ENCODE assay signal across 12 mouse cellular contexts in genomic region chr2:52997955-52998750, GRCm38 (mm10).
DNase-seq lines count a peak whose midpoint lies in the region; ATAC-seq and TF ChIP-seq lines count a peak whose summit lies in the region.
"Had no signal": no experiment of that assay in that cellular context is flagged by ENCODE, and none has a peak within 500 bp of the region (broad histone marks: within the 10 kb centered on the region; RNA-seq: fewer than 3 reads in every experiment).

No protein-coding gene starts in this region.

- TF ChIP-seq CTCF in hindbrain, postnatal 0 days (IDR thresholded peaks at IDR 0.05; ENCODE audit: low read depth): no peak

- H3K27me3 ChIP-seq in hindbrain, postnatal 0 days (ENCODE audit: insufficient read depth, low read length): no peaks in the 10 kb centered on the region
- no peaks in the 10 kb centered on the region for H3K27me3 ChIP-seq in hindbrain, embryonic 16.5 days (replicated peaks; ENCODE audit: control insufficient read depth, insufficient read depth, low read length)
- H3K27me3 ChIP-seq: kidney, embryonic 15.5 days; neural tube, embryonic 15.5 days had no signal

- WGBS in hindbrain, postnatal 0 days: 51% methylated on average over 15 of the region's 15 CpGs
- WGBS in hindbrain, embryonic 16.5 days: 68% methylated on average over 15 of the region's 15 CpGs

- no peaks in the 10 kb centered on the region for H3K36me3 ChIP-seq in hindbrain, postnatal 0 days (ENCODE audit: insufficient read depth, low read length)
- H3K36me3 ChIP-seq in hindbrain, embryonic 16.5 days (ENCODE audit: control insufficient read depth, insufficient read depth, low read length): no peaks in the 10 kb centered on the region
- H3K36me3 ChIP-seq: kidney, embryonic 15.5 days; neural tube, embryonic 15.5 days had no signal

- H3K4me2 ChIP-seq in hindbrain, postnatal 0 days (ENCODE audit: low read depth, low read length): no peak overlapping the region
- H3K4me2 ChIP-seq in hindbrain, embryonic 16.5 days (ENCODE audit: low read length): no peak overlapping the region
- H3K4me2 ChIP-seq: kidney, embryonic 15.5 days; neural tube, embryonic 15.5 days had no signal

- H3K9ac ChIP-seq in hindbrain, postnatal 0 days (replicated peaks; ENCODE audit: low read length): no peak overlapping the region
- H3K9ac ChIP-seq in hindbrain, embryonic 16.5 days (ENCODE audit: low read depth, low read length): no peak overlapping the region
- H3K9ac ChIP-seq: kidney, embryonic 15.5 days; neural tube, embryonic 15.5 days had no signal

- 0 out of 2 replicates have a peak overlapping the region, but pooled peaks have one; percentile 32 for H3K27ac ChIP-seq in hindbrain, postnatal 0 days
- H3K27ac ChIP-seq in hindbrain, embryonic 16.5 days (ENCODE audit: low read depth, low read length): no peak overlapping the region; the same call in 1 of the 2 replicates
- peak overlapping the region; percentile 32; the same call in 1 of the 2 replicates for H3K27ac ChIP-seq in brown adipose tissue, adult 24 weeks (replicated peaks; ENCODE audit: low read depth, low read length)
- H3K27ac ChIP-seq: kidney, embryonic 15.5 days; macrophage; neural tube, embryonic 15.5 days had no signal

- no peak for ATAC-seq in hindbrain, postnatal 0 days
- ATAC-seq in hindbrain, embryonic 16.5 days: no peak

- no peaks in the 10 kb centered on the region for H3K9me3 ChIP-seq in hindbrain, postnatal 0 days (ENCODE audit: low read length)
- H3K9me3 ChIP-seq in hindbrain, embryonic 16.5 days (ENCODE audit: control insufficient read depth, low read length): no peaks in the 10 kb centered on the region
- H3K9me3 ChIP-seq: kidney, embryonic 15.5 days; neural tube, embryonic 15.5 days had no signal

- no peaks in the 10 kb centered on the region for H3K4me1 ChIP-seq in hindbrain, postnatal 0 days (ENCODE audit: insufficient read depth, low read length)
- H3K4me1 ChIP-seq in hindbrain, embryonic 16.5 days (ENCODE audit: control insufficient read depth, insufficient read depth, low read depth, low read length): no peaks in the 10 kb centered on the region; the same call in 1 of the 2 replicates
- H3K4me1 ChIP-seq in brown adipose tissue, adult 24 weeks (ENCODE audit: control insufficient read depth, insufficient read depth, insufficient read length, low read length): peaks cover 9% of the 10 kb centered on the region; the same call in 1 of the 2 replicates

- DNase-seq in hindbrain, postnatal 0 days (ENCODE audit: low spot score): no peak
- peak; percentile 24 for DNase-seq in ZHBTc4 (ENCODE audit: low read depth, low spot score)
- peak; percentile 28 for DNase-seq in lung, postnatal 14 days
- no peak for DNase-seq in layer of hippocampus, adult 11-12 months (ENCODE audit: low spot score)
- no peak for DNase-seq in testis, postnatal 14 days (ENCODE audit: low spot score)
- DNase-seq in MN1 (ENCODE audit: low spot score): no peak
- DNase-seq: adrenal gland, adult 2 months had no signal

- no peak overlapping the region for H3K4me3 ChIP-seq in hindbrain, postnatal 0 days (ENCODE audit: low read length)
- no peak overlapping the region for H3K4me3 ChIP-seq in hindbrain, embryonic 16.5 days (ENCODE audit: low read length)
- H3K4me3 ChIP-seq in brown adipose tissue, adult 24 weeks (ENCODE audit: insufficient read depth, low read depth, low read length): no peak overlapping the region
- H3K4me3 ChIP-seq: kidney, embryonic 15.5 days; neural tube, embryonic 15.5 days had no signal

Comparison
In these comparisons a context has a peak if more than half of its experiments do, and no peak if none do; other contexts are left out.
1. DNase-seq: peak in ZHBTc4 (single experiment) and lung, postnatal 14 days (single experiment); none in hindbrain, postnatal 0 days (single experiment), layer of hippocampus, adult 11-12 months (single experiment), testis, postnatal 14 days (single experiment) and MN1 (single experiment).